Mouse (Mus musculus) small intestine, adult 2 months (tissue): ENCODE results near the gene Sash3.

Source experiments
- CTCF ChIP-seq: fragments of 200-500 bp; IDR thresholded peaks from 2 replicates; pipeline ENCODE4 v1.5.1; 2012; ENCODE audit warnings: low read depth, mild to moderate bottlenecking, control low read depth, inconsistent platforms, low read length, moderate library complexity, mixed read lengths; ENCODE audit not compliant: insufficient replicate concordance, insufficient read length; ENCODE audit errors: extremely low read depth
- POLR2A ChIP-seq: fragments of 200-500 bp; IDR thresholded peaks from 2 replicates; pipeline ENCODE4 v1.6.1; 2012; ENCODE audit warnings: low read depth, mild to moderate bottlenecking, control low read depth, inconsistent platforms, low read length, moderate library complexity

DNA sequence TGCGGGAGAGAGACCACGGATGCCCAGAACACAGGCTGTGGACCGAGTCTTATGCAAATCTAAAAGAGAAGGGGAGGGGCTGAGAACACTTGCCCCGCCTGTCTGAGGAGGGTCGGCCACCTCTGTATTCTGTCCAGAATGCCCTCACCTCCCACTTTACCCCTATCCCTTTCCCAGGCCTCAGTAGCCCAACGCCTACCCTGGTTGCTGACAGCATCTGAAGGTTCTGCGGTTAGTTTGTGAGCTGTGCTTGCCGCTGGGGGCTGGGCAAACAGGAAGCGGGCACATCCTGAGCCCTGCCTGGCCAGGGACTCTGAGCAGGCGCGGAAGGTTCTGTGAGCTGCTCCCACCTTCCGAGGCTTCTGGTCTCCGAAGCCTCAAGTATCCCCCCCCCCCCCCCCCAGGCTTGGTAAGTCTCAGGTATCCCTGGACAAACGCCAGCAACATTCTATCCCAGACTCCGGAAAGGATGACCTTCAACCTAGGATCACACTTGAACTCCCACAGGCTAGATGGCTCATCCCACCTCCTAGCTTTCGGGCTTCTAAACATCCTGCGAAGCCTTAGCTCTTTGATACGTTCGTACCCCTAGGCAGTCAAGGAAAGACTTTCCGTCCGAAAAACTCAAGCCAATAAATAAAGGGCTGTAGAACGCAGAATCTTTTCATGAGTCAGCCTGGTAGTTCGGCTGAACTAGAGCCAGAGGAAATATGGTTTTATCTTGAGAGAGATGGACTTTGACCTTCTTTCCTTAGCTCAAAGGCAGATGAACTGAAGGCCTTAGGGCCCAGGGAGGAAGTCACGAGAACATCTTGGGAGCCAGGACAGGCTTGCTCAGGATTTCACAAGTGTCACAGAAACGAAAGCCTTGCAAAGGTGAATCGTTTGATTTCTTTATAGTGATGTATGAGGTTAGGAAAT, 2.6 kb upstream of the Sash3 start:
- TF ChIP-seq CTCF (no peak), POLR2A (no peak)
